Mouse (Mus musculus) forebrain, embryonic 15.5 days (tissue): ENCODE results near the gene E2f2. TPM values are rescaled to one million over a fixed set of nuclear protein-coding genes. Genes with fewer than 3 reads are reported as not detected.

Source experiments
- ATAC-seq: fragments of 200-750 bp; cut with Nextera tagmentation; replicated peaks from 2 replicates; pipeline ENCODE4 v1.8.0; 2017; ENCODE audit warnings: mild to moderate bottlenecking, moderate TSS enrichment, moderate library complexity
- H3K27ac ChIP-seq: fragments of 300-500 bp; sonication (generic); replicated peaks from 2 replicates; pipeline ENCODE4 v1.5.1; 2015; ENCODE audit warnings: mild to moderate bottlenecking, inconsistent platforms
- H3K27me3 ChIP-seq: fragments of 300-500 bp; sonication (generic); 2 replicates; pipeline ENCODE4 v1.6.1; 2015; ENCODE audit warnings: inconsistent platforms
- H3K36me3 ChIP-seq: fragments of 300-500 bp; sonication (generic); 2 replicates; pipeline ENCODE4 v1.6.1; 2015; ENCODE audit warnings: mild to moderate bottlenecking, inconsistent platforms
- H3K4me1 ChIP-seq: fragments of 300-500 bp; sonication (generic); 2 replicates; pipeline ENCODE4 v1.6.1; 2015; ENCODE audit warnings: inconsistent platforms
- H3K4me2 ChIP-seq: fragments of 300-500 bp; sonication (generic); replicated peaks from 2 replicates; pipeline ENCODE4 v1.6.1; 2015; ENCODE audit warnings: mild to moderate bottlenecking, inconsistent platforms
- H3K4me3 ChIP-seq: fragments of 300-500 bp; sonication (generic); 2 replicates; pipeline ENCODE4 v1.5.1; 2015; ENCODE audit warnings: mild to moderate bottlenecking, inconsistent platforms
- H3K9ac ChIP-seq: fragments of 300-500 bp; sonication (generic); replicated peaks from 2 replicates; pipeline ENCODE4 v1.6.1; 2015; ENCODE audit warnings: mild to moderate bottlenecking, inconsistent platforms
- H3K9me3 ChIP-seq: fragments of 300-500 bp; sonication (generic); 2 replicates; pipeline ENCODE4 v1.6.1; 2016; ENCODE audit warnings: inconsistent platforms
- WGBS: fragments of 180-500 bp; shearing (Covaris S2); methylation state at CpG from one replicate; pipeline ENCODE4 v1.1.7; 2015; ENCODE audit warnings: mixed read lengths; 5-methylcytosine and 5-hydroxymethylcytosine counted together
- polyA plus RNA-seq: library from polyadenylated mRNA; unstranded; fragments of >200 nt; fragmentation: Nextera tagmentation; extraction: Ambion mirVana; gene quantifications from 2 replicates; pipeline ENCODE4 v1.2.1, GENCODE M21; 2015

The E2f2 gene
- polyA plus RNA-seq, 1 experiment from 2014 or later, result 5.4 TPM

DNA sequence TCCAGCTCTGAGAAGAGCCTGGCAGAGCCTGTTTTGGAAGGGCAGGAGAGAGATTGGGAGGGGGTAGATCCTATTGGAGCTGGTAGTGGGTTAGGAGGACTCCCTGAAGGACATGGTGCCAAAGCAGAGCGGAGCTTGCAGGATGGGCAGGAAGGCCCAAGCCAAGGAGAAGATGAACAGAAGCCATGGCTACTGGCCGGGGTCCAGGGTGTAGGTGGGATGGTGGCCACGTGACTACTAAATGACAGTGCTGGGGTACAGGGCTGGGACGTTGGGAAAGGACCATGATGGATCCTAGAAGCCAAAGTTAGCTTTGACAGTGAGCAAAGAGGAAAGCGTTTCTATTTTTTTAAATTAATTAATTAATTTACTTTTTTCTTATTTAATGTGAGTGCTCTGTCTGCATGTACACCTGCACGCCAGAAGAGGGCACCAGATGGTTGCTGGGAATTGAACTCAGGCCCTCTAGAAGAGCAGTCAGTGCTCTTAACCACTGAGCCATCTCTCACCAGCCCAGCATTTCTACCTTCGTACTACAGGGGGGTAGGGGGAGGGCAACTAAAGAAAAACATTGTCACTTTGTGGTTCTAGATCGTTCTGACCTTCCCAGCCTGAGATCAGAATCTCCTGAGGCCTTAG, 70.0 kb downstream of the E2f2 start:
- no peaks in the 10 kb centered on the region for H3K9me3 ChIP-seq
- no peak for ATAC-seq
- H3K4me3 ChIP-seq, result no peak overlapping the region
- WGBS, result 41% methylated on average over 8 of the region's 8 CpGs
- H3K27ac ChIP-seq, result no peak overlapping the region
- no peak overlapping the region for H3K4me2 ChIP-seq
- no peak overlapping the region for H3K9ac ChIP-seq
- no peaks in the 10 kb centered on the region for H3K36me3 ChIP-seq
- H3K4me1 ChIP-seq, result peaks cover 8% of the 10 kb centered on the region
- H3K27me3 ChIP-seq, result peaks cover 32% of the 10 kb centered on the region

- H3K9me3 ChIP-seq, result no peaks in the 10 kb centered on the region
Measured at GRCm38 (mm10) chr4:136242728-136243127, 70.5 kb downstream of the E2f2 start.

DNA sequence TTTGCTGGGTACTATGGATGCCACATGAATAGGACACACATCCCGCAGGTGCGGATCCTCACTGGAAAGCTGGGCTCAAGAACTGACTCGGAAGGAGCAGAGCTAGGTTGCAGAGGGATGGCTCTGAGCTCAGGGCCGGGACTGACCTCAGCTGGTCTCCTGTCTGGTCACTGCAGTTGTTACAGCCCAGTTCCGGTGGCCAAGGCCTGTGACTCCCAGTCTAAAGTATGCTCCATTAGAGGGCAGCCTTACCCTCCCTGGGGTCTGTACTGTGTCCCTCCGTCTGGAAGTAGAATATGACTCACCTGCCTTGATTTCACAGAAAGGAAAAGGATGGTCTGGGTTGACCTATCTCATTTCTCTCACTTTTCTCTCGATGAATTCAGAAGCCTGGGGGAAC, 72.0 kb downstream of the E2f2 start:
- no peaks in the 10 kb centered on the region for H3K36me3 ChIP-seq
- peaks cover 41% of the 10 kb centered on the region for H3K27me3 ChIP-seq
- no peak overlapping the region for H3K4me2 ChIP-seq
- no peak overlapping the region for H3K9ac ChIP-seq
- H3K4me3 ChIP-seq, result no peak overlapping the region
- no peak overlapping the region for H3K27ac ChIP-seq
- no peaks in the 10 kb centered on the region for H3K9me3 ChIP-seq
- no peak for ATAC-seq
- peaks cover 22% of the 10 kb centered on the region for H3K4me1 ChIP-seq
- WGBS, result 69% methylated on average over 7 of the region's 7 CpGs

More at GRCm38 (mm10) chr4:136242728-136243127, 70.5 kb downstream of the E2f2 start:
- H3K4me2 ChIP-seq, result no peak overlapping the region
- WGBS, result 74% methylated on average over 7 of the region's 7 CpGs
- H3K4me3 ChIP-seq, result no peak overlapping the region
- H3K4me1 ChIP-seq, result peaks cover 13% of the 10 kb centered on the region
- no peaks in the 10 kb centered on the region for H3K36me3 ChIP-seq
- peaks cover 37% of the 10 kb centered on the region for H3K27me3 ChIP-seq
- no peak overlapping the region for H3K27ac ChIP-seq
- no peak overlapping the region for H3K9ac ChIP-seq
- ATAC-seq, result no peak

Other genes with a start within 250 kb of the E2f2 start
- 61.3 and 66.6 TPM in 2 replicates for gene Hmgcl, start 225.9 kb upstream of the E2f2 start, polyA plus RNA-seq
- 35.2 and 35.6 TPM in 2 replicates for gene Gale, start 208.7 kb upstream of the E2f2 start, polyA plus RNA-seq
- gene Lypla2, start 199.8 kb upstream of the E2f2 start, polyA plus RNA-seq, result 180 and 188 TPM in 2 replicates
- 52.1 and 55.3 TPM in 2 replicates for gene Pithd1, start 185.1 kb upstream of the E2f2 start, polyA plus RNA-seq
- 30.5 and 32.6 TPM in 2 replicates for gene Eloa, start 150.6 kb upstream of the E2f2 start, polyA plus RNA-seq
- 302 and 341 TPM in 2 replicates for gene Rpl11, start 119.0 kb upstream of the E2f2 start, polyA plus RNA-seq
- gene Id3, start 28.9 kb upstream of the E2f2 start, polyA plus RNA-seq, result 87.3 and 98.1 TPM in 2 replicates
- gene Asap3, start 34.0 kb downstream of the E2f2 start, polyA plus RNA-seq, result 3.4 and 3.7 TPM in 2 replicates
- 0.57 and 1.0 TPM in 2 replicates for gene Tcea3, start 75.3 kb downstream of the E2f2 start, polyA plus RNA-seq
- gene Zfp46, start 112.3 kb downstream of the E2f2 start, polyA plus RNA-seq, result 42.2 and 46.1 TPM in 2 replicates
- 247 and 258 TPM in 2 replicates for gene Hnrnpr, start 138.5 kb downstream of the E2f2 start, polyA plus RNA-seq